Mouse (Mus musculus): Measurements from ENCODE around the gene Ern1. TPM values are rescaled to one million over a fixed set of nuclear protein-coding genes. Genes with fewer than 3 reads are reported as not detected.

The Ern1 gene
- polyA plus RNA-seq, 1 experiment from 2014 or later = 7.9 TPM

DNA sequence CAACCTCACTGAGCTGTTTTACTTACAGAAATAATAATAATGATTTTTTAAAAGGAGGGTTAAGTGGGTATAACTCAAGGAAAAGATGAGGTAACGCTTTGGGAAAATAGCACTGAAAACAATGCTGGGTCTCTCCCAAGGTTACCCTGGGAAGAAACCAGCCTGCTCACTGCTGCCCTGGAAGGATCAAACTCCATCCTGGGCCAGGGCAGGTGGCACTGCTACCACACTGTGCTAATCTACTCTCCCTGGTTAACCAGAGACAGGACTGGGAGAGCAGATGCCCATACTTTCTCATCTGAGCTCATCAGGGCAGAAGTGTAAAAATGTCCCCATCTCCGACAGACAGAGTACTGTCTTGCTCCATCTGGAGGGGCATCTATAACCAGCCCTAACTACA lies 47.3 kb downstream of the Ern1 start:
- no peak overlapping the region for H3K9ac ChIP-seq (ENCODE audit: low read length)
- no peak overlapping the region for H3K4me2 ChIP-seq (ENCODE audit: low read depth, low read length, severe bottlenecking)
- H3K9me3 ChIP-seq (ENCODE audit: control insufficient read depth, low read length) = no peaks in the 10 kb centered on the region
- H3K27ac ChIP-seq (ENCODE audit: low read depth, low read length) = no peak overlapping the region
- no peaks in the 10 kb centered on the region for H3K27me3 ChIP-seq (ENCODE audit: control insufficient read depth, insufficient read depth, low read length)
- H3K4me1 ChIP-seq (replicated peaks; ENCODE audit: control insufficient read depth, insufficient read depth, low read length) = no peaks in the 10 kb centered on the region
- H3K4me3 ChIP-seq (ENCODE audit: low read depth, low read length) = no peak overlapping the region
- no peak for ATAC-seq (replicated peaks; ENCODE audit: low FRiP score)
- DNase-seq (ENCODE audit: low spot score) = no peak
- no peaks in the 10 kb centered on the region for H3K36me3 ChIP-seq (ENCODE audit: control insufficient read depth, insufficient read depth, low read length)
- 91% methylated on average over 2 of the region's 2 CpGs for WGBS

- Histone ChIP-seq H3K4me3 (ENCODE audit: low read depth, low read length) (no peak overlapping the region), H3K9ac (ENCODE audit: low read length) (no peak overlapping the region)
Observed at GRCm38 (mm10) chr11:106439355-106439754, 48.3 kb downstream of the Ern1 start.

GRCm38 (mm10) chr11:106438524-106439177 lies 49.0 kb downstream of the Ern1 start:
- Histone ChIP-seq H3K36me3 (ENCODE audit: control insufficient read depth, insufficient read depth, low read length) (no peaks in the 10 kb centered on the region), H3K27me3 (ENCODE audit: control insufficient read depth, insufficient read depth, low read length) (no peaks in the 10 kb centered on the region), H3K4me1 (replicated peaks; ENCODE audit: control insufficient read depth, insufficient read depth, low read length) (no peaks in the 10 kb centered on the region), H3K4me3 (ENCODE audit: low read depth, low read length) (no peak overlapping the region), H3K9me3 (ENCODE audit: control insufficient read depth, low read length) (no peaks in the 10 kb centered on the region), H3K27ac (ENCODE audit: low read depth, low read length) (no peak overlapping the region), H3K4me2 (ENCODE audit: low read depth, low read length, severe bottlenecking) (no peak overlapping the region), H3K9ac (ENCODE audit: low read length) (no peak overlapping the region)
- no peak for DNase-seq (ENCODE audit: low spot score)
- no peak for ATAC-seq (replicated peaks; ENCODE audit: low FRiP score)
- 63% methylated on average over 4 of the region's 4 CpGs for WGBS

More at GRCm38 (mm10) chr11:106439355-106439754, 48.3 kb downstream of the Ern1 start:
- Histone ChIP-seq H3K36me3 (ENCODE audit: control insufficient read depth, insufficient read depth, low read length) (no peaks in the 10 kb centered on the region), H3K4me1 (replicated peaks; ENCODE audit: control insufficient read depth, insufficient read depth, low read length) (no peaks in the 10 kb centered on the region), H3K27ac (ENCODE audit: low read depth, low read length) (no peak overlapping the region), H3K9me3 (ENCODE audit: control insufficient read depth, low read length) (no peaks in the 10 kb centered on the region), H3K27me3 (ENCODE audit: control insufficient read depth, insufficient read depth, low read length) (no peaks in the 10 kb centered on the region), H3K4me2 (ENCODE audit: low read depth, low read length, severe bottlenecking) (no peak overlapping the region)
- 91% methylated on average over 3 of the region's 3 CpGs for WGBS
- DNase-seq (ENCODE audit: low spot score) (no peak), ATAC-seq (replicated peaks; ENCODE audit: low FRiP score) (no peak)

DNA sequence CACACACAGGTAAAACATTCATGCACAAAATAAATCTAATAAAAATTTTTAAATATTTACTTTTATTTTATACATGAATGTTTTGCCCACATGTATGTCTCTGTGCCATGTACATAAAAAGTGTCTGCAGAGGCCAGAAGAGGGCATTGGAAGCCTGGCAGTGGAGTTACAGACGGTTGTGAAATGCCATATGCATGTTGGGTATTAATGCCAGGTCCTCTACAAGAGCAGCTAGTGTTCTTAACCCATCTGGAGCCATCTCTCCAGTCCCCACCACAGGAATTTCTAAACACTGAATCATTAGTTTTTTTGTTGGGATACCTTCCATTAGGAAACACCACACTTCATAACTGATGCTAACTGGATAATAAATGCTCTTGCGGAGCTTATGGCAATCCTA lies 50.1 kb downstream of the Ern1 start:
- no peak overlapping the region for H3K27ac ChIP-seq (ENCODE audit: low read depth, low read length)
- H3K4me3 ChIP-seq (ENCODE audit: low read depth, low read length) = no peak overlapping the region
- ATAC-seq (replicated peaks; ENCODE audit: low FRiP score) = no peak
- no peaks in the 10 kb centered on the region for H3K9me3 ChIP-seq (ENCODE audit: control insufficient read depth, low read length)
- no peaks in the 10 kb centered on the region for H3K36me3 ChIP-seq (ENCODE audit: control insufficient read depth, insufficient read depth, low read length)
- no peak for DNase-seq (ENCODE audit: low spot score)
- H3K4me2 ChIP-seq (ENCODE audit: low read depth, low read length, severe bottlenecking) = no peak overlapping the region
- no peak overlapping the region for H3K9ac ChIP-seq (ENCODE audit: low read length)
- H3K4me1 ChIP-seq (replicated peaks; ENCODE audit: control insufficient read depth, insufficient read depth, low read length) = no peaks in the 10 kb centered on the region
- no peaks in the 10 kb centered on the region for H3K27me3 ChIP-seq (ENCODE audit: control insufficient read depth, insufficient read depth, low read length)
- WGBS = 89% methylated on average over 2 of the region's 2 CpGs

- DNase-seq (ENCODE audit: low spot score) (no peak), ATAC-seq (replicated peaks; ENCODE audit: low FRiP score) (no peak)
- Histone ChIP-seq H3K4me2 (ENCODE audit: low read depth, low read length, severe bottlenecking) (no peak overlapping the region), H3K4me1 (replicated peaks; ENCODE audit: control insufficient read depth, insufficient read depth, low read length) (no peaks in the 10 kb centered on the region), H3K9ac (ENCODE audit: low read length) (no peak overlapping the region), H3K27ac (ENCODE audit: low read depth, low read length) (no peak overlapping the region), H3K27me3 (ENCODE audit: control insufficient read depth, insufficient read depth, low read length) (no peaks in the 10 kb centered on the region), H3K9me3 (ENCODE audit: control insufficient read depth, low read length) (no peaks in the 10 kb centered on the region), H3K4me3 (ENCODE audit: low read depth, low read length) (no peak overlapping the region), H3K36me3 (ENCODE audit: control insufficient read depth, insufficient read depth, low read length) (no peaks in the 10 kb centered on the region)
- WGBS = 87% methylated on average over 5 of the region's 5 CpGs
Observed at GRCm38 (mm10) chr11:106437039-106437438, 50.6 kb downstream of the Ern1 start.

DNA sequence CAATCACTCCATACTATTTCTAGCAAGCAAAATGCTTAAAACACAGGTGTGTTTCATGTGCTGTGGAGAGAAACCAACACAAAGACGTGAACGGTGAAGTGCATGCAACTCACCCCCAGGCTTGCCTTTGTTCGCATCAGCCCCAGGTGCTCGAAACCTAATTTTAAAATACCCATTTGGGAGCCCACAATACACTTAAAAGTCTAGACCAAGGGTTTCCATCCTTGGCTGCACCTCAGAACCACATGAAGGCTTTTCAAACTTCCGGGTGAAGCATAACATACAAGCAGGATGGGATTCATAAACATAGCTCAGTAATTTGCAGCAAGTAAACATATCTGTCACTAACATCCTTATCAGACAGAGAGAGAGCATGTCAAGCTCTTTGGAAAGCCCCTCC lies 57.3 kb downstream of the Ern1 start:
- Histone ChIP-seq H3K9ac (ENCODE audit: low read length) (no peak overlapping the region), H3K27ac (ENCODE audit: low read depth, low read length) (no peak overlapping the region), H3K27me3 (ENCODE audit: control insufficient read depth, insufficient read depth, low read length) (no peaks in the 10 kb centered on the region), H3K4me2 (ENCODE audit: low read depth, low read length, severe bottlenecking) (no peak overlapping the region), H3K4me1 (replicated peaks; ENCODE audit: control insufficient read depth, insufficient read depth, low read length) (no peaks in the 10 kb centered on the region), H3K4me3 (ENCODE audit: low read depth, low read length) (no peak overlapping the region), H3K36me3 (ENCODE audit: control insufficient read depth, insufficient read depth, low read length) (no peaks in the 10 kb centered on the region), H3K9me3 (ENCODE audit: control insufficient read depth, low read length) (no peaks in the 10 kb centered on the region)
- WGBS = 92% methylated on average over 5 of the region's 5 CpGs
- no peak for DNase-seq (ENCODE audit: low spot score)
- no peak for ATAC-seq (replicated peaks; ENCODE audit: low FRiP score)

GRCm38 (mm10) chr11:106429689-106430088 lies 58.0 kb downstream of the Ern1 start:
- Histone ChIP-seq H3K4me2 (ENCODE audit: low read depth, low read length, severe bottlenecking) (no peak overlapping the region), H3K36me3 (ENCODE audit: control insufficient read depth, insufficient read depth, low read length) (no peaks in the 10 kb centered on the region), H3K4me1 (replicated peaks; ENCODE audit: control insufficient read depth, insufficient read depth, low read length) (no peaks in the 10 kb centered on the region), H3K27me3 (ENCODE audit: control insufficient read depth, insufficient read depth, low read length) (no peaks in the 10 kb centered on the region), H3K27ac (ENCODE audit: low read depth, low read length) (no peak overlapping the region), H3K4me3 (ENCODE audit: low read depth, low read length) (no peak overlapping the region), H3K9me3 (ENCODE audit: control insufficient read depth, low read length) (no peaks in the 10 kb centered on the region), H3K9ac (ENCODE audit: low read length) (no peak overlapping the region)
- ATAC-seq (replicated peaks; ENCODE audit: low FRiP score) (no peak), DNase-seq (ENCODE audit: low spot score) (no peak)
- 89% methylated on average over 4 of the region's 4 CpGs for WGBS

- H3K9ac ChIP-seq (ENCODE audit: low read length) = no peak overlapping the region
- DNase-seq (ENCODE audit: low spot score) (no peak), ATAC-seq (replicated peaks; ENCODE audit: low FRiP score) (no peak)
- no peak overlapping the region for H3K27ac ChIP-seq (ENCODE audit: low read depth, low read length)
- no peak overlapping the region for H3K4me3 ChIP-seq (ENCODE audit: low read depth, low read length)
- no peaks in the 10 kb centered on the region for H3K9me3 ChIP-seq (ENCODE audit: control insufficient read depth, low read length)
- H3K27me3 ChIP-seq (ENCODE audit: control insufficient read depth, insufficient read depth, low read length) = no peaks in the 10 kb centered on the region
- H3K4me2 ChIP-seq (ENCODE audit: low read depth, low read length, severe bottlenecking) = no peak overlapping the region
- WGBS = 89% methylated on average over 2 of the region's 2 CpGs
- H3K4me1 ChIP-seq (replicated peaks; ENCODE audit: control insufficient read depth, insufficient read depth, low read length) = no peaks in the 10 kb centered on the region
- H3K36me3 ChIP-seq (ENCODE audit: control insufficient read depth, insufficient read depth, low read length) = no peaks in the 10 kb centered on the region
Observed at GRCm38 (mm10) chr11:106428556-106428955, 59.1 kb downstream of the Ern1 start.

DNA sequence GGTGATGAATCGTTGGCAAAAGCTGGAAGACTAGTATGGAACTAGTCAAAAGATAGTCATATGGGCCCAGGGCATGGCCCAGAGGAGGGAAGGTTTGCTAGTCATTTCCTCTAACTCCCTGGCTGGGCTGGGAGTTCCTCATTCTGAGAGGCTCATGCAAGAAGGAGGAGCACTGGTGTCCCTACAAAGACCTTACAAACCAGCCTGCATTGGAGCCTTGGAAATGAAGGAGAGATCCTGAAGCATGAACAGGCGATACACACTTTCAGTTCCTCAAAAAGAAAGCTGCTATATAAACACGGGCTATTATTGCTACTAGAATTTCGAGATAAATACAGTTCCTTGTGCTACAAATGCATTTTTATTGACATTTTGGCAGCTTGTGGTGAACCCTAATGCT lies 59.5 kb downstream of the Ern1 start:
- 86% methylated on average over 4 of the region's 4 CpGs for WGBS
- H3K4me3 ChIP-seq (ENCODE audit: low read depth, low read length) = no peak overlapping the region

More for the DNA sequence above, 59.5 kb downstream of the Ern1 start:
- no peak overlapping the region for H3K4me2 ChIP-seq (ENCODE audit: low read depth, low read length, severe bottlenecking)
- no peaks in the 10 kb centered on the region for H3K9me3 ChIP-seq (ENCODE audit: control insufficient read depth, low read length)
- ATAC-seq (replicated peaks; ENCODE audit: low FRiP score) (no peak), DNase-seq (ENCODE audit: low spot score) (no peak)
- no peak overlapping the region for H3K9ac ChIP-seq (ENCODE audit: low read length)
- H3K27ac ChIP-seq (ENCODE audit: low read depth, low read length) = no peak overlapping the region
- H3K36me3 ChIP-seq (ENCODE audit: control insufficient read depth, insufficient read depth, low read length) = no peaks in the 10 kb centered on the region
- H3K4me1 ChIP-seq (replicated peaks; ENCODE audit: control insufficient read depth, insufficient read depth, low read length) = no peaks in the 10 kb centered on the region
- H3K27me3 ChIP-seq (ENCODE audit: control insufficient read depth, insufficient read depth, low read length) = no peaks in the 10 kb centered on the region
